Mouse (Mus musculus): ENCODE results near the gene 1700056E22Rik. TPM values are rescaled to one million over a fixed set of nuclear protein-coding genes. Genes with fewer than 3 reads are reported as not detected.

The 1700056E22Rik gene
- total RNA-seq, 2 experiments from 2014 or later = 2.7 to 3.5 TPM

DNA sequence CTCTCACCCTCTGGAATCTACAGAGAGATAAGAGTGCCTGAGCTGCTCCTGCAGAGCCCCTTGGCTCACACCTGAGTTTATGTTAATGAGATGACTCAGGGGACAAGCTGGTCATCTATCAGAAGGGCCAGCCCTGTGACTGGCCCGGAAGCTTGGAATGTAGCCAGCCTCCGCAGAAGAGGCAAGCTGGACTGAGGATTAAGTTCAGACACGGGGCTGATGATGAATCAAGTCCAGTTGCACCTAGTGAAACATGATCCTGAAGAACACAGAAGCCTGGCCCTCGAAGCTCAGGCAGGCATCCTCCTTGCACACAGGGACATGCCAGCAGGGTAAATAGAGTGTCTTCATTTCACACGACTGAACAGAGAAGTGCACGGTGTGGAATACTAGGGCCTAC lies 17.7 kb upstream of the 1700056E22Rik start:
- no peak for DNase-seq (ENCODE audit: low spot score in 2 of 2)

DNA sequence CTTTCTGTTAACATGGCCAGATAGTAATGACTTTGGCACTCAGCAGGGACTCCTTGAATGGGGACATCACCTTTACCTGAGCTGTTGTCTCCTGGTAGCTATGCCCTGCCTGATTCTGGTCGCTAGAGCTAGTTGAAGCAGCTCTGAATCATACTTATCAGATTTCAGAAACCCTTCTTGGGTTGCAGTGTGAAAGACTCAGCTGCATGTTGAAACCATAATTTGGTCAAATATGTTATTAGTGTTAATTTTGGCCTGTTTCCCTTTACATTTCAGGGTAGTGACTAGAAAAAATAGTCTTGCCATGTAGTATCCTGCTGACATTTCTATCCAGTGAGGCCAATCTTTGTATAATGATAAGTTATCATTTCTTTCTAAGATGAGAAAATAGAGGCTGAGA lies 17.2 kb upstream of the 1700056E22Rik start:
- no peak for DNase-seq (ENCODE audit: low spot score in 2 of 2)

- no peak for DNase-seq (ENCODE audit: low spot score in 2 of 2)
These were observed 14.7 kb upstream of the 1700056E22Rik start for GRCm38 (mm10) chr1:184048675-184049418.

GRCm38 (mm10) chr1:184047818-184048217 lies 13.7 kb upstream of the 1700056E22Rik start:
- no peak for DNase-seq (ENCODE audit: low spot score in 2 of 2)

DNA sequence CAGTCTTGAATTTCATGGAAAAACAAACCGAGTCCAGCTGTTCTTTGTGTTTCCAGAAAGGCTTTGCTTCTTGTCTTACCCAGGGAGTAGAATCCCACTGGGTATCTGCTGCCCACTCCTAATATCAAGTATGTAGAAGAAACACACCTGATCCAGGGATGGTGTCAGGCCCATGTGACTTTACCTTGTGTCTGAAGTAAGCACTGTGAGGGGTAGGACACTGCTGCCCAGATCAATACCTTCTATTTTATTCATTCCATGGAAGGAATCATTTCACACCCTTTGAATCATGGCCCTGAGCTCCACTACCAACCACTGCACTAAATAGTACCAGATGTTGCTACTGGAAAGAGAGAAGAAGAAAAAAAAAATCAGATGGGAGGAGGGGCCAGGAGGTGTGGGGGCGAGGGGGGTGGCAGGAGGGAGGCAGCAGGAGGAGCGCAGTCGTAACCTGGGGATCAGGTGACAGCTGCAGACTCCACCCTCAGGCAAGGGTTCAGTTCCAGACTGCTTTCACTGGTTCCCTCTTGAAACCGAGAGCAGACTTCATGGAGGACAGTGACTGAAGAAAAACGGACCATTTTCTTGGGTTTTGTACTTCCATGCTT lies 12.1 kb upstream of the 1700056E22Rik start:
- no peak for DNase-seq (ENCODE audit: low spot score in 2 of 2)

DNA sequence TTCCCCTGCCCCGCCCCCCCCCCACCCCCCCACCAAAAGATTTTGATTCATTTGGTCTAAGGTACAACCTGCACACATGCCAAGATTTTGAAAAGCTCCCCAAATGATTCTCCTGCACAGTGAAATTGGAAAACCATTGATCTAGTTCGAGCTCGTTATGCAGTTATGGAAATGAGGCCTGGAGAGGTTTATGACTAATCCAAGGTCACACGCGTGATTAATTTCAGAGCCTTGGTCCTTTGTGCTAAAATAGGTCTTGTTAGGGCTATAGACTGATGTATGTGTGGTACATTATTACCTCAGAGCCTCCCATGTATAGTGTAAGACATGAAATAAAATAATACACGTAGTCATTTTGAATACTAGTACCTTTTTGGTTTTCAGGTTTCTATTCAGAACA lies 9.3 kb upstream of the 1700056E22Rik start:
- no peak for DNase-seq (ENCODE audit: low spot score in 2 of 2)

GRCm38 (mm10) chr1:184042745-184043144 lies 8.6 kb upstream of the 1700056E22Rik start:
- DNase-seq (ENCODE audit: low spot score in 2 of 2) = no peak

DNA sequence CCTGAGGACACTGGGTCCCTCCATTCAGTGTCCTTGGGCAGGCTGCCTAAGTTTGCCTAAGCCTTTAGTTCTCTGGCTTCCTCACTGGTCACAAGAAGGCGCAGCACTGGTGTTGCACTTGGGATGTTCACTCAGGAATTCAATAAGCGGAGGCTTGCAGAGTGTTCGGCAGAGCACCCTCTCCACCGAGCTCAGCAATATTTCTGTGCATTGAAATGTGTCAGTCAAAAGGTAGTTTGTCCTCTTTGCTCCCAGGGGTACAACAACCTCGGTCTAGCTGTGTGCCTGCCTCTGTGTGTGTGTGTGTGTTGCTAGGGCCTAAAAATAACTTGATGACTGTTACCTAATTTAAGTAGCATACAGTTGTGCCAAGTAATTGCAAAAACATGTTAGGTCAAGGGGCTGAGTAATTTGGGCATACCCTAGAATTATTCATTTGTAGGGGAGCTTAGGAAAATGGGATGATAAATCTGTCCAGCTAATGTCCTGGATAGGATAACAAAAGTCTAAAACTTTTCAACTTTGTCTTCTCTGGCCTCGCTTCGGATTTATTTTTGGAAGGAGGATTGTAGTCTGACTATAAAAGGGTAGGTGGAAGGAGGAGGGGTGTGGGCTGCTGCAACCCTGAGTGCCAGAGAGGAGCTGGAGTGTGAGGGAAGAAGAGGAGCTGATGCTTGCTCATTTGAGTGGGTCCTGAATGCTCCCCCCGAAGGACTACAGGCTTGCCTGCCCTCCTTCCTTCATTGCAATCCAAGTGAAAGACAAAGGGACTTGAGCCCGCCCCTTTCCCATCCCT lies 7.9 kb upstream of the 1700056E22Rik start:
- peak in 1 of 2 experiments; percentile 26 for DNase-seq (ENCODE audit: low spot score in 2 of 2)

DNA sequence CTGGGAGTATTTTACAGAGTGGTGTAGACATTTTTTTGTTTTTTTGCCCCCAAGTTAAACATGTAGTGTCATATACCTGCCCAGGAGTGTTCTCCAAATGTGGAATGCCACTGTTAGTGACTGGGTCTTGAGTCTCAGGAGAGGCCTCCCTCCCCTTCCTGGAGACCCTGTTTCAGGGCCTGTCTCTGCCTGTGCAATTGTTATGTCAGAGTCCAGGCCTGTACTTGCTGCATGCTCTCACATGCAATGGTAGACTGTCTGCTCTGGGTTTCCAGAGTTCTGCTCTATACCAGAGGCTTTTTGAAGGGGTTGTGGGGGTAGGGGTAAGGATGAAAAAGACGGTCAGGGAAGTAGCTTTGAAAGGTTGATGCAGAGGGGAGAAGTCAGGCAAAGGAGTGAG lies 6.8 kb upstream of the 1700056E22Rik start:
- no peak for DNase-seq (ENCODE audit: low spot score in 2 of 2)

- DNase-seq (ENCODE audit: low spot score in 2 of 2) = no peak
These were observed 6.1 kb upstream of the 1700056E22Rik start for GRCm38 (mm10) chr1:184040181-184040580.

GRCm38 (mm10) chr1:184039301-184039700 lies 5.2 kb upstream of the 1700056E22Rik start:
- no peak for DNase-seq (ENCODE audit: low spot score in 2 of 2)

DNA sequence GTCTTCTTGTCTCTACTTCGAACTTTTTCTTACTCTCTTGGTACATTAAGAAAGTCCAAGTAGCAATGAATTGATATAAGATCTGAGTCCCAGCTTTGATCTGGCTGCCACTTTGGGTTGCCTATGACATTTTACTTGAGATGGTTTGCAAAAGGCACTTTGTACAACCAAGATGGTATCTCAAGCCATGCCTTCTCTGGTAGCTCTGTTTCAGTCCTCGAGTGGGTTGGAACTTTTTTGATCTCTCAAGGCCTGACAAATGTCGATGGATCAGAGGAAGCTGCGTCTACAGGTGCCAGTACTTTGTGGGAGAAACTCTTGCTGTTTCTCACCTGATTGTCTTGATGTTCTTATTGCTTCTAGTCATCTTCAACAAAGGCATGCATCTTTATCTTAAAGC lies 3.7 kb upstream of the 1700056E22Rik start:
- no peak for DNase-seq (ENCODE audit: low spot score in 2 of 2)

DNA sequence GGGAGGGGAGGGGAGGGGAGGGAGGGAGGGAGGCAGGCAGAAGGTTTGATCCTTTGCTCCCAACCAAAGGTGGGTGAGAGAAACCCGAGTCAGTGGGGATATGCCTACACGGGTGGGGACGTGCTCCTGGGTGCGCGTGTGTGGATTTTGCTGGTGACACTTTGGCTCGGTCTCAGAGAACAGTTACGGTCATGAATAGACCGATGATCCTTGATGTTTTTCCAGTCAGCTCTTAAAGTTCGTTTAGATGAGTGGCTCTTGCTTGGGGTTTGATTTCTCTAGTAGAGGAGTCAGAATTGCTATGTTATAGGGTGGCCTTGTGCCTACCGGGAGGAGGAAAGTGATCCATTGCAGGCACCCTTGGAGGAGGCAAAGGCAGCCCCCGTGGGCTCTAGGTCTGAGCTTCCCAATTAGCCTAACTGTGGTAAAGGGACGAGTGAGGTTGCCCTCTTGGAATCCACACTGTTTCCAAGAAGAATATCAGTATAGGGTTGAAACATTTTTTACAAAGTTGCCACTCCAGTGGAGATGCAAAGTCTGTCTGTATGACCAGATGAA lies 1.3 kb upstream of the 1700056E22Rik start:
- DNase-seq (ENCODE audit: low spot score in 2 of 2) = no peak

- DNase-seq (ENCODE audit: low spot score in 2 of 2) = no peak
These were observed 660 bp upstream of the 1700056E22Rik start for GRCm38 (mm10) chr1:184034741-184035181.

- DNase-seq (ENCODE audit: low spot score in 2 of 2) = peak in 1 of 2 experiments; percentile 54
These were observed 601 bp downstream of the 1700056E22Rik start for GRCm38 (mm10) chr1:184033390-184034010.

DNA sequence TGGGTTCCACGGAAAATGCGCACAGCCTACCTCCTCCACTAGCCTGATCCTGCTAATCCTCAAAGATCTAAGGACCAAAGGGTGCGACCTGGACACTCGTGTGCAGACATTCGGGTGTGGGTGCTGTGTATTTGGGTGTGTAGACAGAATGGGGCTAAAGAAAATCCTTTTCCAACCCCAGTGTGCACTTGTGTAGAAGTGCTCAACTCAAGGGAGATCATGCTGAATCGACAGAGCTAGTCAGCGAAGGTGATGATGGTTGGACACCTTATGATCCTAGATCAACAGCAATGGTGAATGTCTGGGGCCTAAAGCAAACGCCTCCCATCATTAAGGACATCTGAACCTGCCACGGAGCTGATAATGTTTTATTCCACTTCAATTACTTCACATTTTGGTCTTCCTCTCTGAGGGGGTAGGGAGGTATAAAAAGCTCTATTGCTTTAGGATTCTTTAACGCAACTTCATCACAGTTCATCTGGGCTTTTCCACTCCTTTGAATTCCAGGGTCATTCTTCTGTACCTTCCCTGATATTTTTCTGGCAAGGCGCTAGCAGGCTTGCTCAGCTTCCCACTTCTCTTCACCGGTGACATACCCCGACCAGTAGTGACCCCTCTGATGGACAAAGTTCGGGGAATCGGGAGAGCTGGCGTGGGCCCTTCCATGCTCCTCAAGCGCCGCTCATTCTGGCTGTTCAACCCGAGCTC lies 1.3 kb downstream of the 1700056E22Rik start:
- DNase-seq (ENCODE audit: low spot score in 2 of 2) = no peak

DNA sequence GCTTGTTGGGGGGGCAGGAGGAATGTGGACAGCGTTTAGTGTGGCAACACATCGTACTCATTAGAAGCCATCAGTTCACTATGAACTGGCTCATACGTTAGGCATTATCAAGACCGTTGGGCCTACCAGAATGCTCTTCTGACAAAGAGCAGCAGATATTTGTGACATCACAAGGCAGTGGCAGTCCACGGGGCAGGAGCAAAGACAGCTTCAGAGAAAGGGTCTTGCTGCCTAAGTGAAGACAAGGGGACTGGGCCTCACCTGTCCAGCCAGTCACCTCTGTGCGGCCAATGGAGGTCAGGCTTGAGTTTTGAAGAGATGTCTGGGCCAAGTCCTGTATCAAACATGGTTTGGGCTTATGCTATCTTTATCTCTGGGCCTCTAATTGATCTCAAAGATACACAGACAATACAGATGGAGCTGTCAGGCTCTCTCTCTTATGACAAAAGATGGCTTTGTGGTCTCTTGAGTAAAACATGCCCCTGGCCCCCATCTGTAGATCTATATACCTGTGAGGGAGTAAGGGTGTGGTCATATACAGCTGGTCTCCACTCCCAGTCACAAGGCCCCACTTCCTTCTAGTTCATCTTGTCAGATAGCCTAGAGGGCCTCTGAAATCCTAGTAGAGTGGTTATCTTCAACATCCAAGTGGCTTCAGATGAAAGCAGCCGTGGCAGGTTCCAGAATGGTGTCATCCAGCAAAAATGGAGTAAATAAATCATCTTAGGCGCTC lies 3.9 kb downstream of the 1700056E22Rik start:
- DNase-seq (ENCODE audit: low spot score in 2 of 2) = no peak

- DNase-seq (ENCODE audit: low spot score in 2 of 2) = no peak
These were observed 7.1 kb downstream of the 1700056E22Rik start for GRCm38 (mm10) chr1:184027039-184027438.

GRCm38 (mm10) chr1:184025079-184025478 lies 9.0 kb downstream of the 1700056E22Rik start:
- no peak for DNase-seq (ENCODE audit: low spot score in 2 of 2)

DNA sequence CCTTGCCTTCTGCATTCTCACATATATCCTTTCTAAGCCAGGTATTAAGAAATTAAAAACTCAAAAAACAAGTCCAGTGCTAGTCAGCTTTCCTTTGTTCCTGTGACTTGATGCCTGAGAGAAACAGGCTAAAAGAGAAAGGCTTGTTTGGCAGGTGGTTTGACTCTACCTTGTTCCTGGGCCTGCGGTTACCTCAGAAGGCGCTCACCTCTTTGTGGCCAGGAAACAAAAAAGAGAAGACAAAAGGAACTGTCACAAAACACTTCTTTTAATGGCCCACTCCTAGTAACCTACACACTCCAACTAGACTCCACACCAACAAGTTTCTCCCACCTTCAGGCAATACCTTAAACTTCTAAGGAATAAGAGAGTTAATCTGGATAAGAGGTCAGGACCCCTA lies 9.5 kb downstream of the 1700056E22Rik start:
- DNase-seq (ENCODE audit: low spot score in 2 of 2) = no peak
